Mouse (Mus musculus): ENCODE measurements around the gene Zfp799.

DNA sequence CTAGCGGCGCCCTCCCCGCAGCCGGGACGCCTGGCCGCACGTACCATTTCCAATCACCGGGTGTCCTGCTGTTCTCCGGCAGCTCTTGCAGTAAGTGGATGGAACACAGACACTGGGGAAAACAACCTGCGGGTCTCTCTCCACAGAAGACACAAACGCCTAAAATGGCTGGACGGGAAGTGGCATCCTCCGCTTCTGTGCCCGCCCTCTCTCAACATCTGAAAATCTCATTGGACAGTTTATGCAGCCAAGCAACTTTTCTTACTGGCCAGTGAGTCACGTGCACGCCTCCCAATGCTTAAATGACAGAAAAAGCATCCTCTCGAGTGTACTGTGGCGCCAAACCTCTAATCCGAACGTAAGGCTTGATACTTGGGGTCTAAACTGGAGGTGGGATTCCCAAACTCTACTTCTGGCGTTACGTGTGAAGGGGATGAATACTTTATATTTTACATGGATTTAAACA lies 41.9 kb downstream of the Zfp799 start, which contains the start of gene Zfp871:
- TF ChIP-seq POLR2A (IDR thresholded peaks at IDR 0.05; ENCODE audit: extremely low read depth, insufficient read depth, low read length): peak; percentile 70; the same call in 1 of the 2 replicates
- TF ChIP-seq CTCF (IDR thresholded peaks at IDR 0.05; ENCODE audit: low read depth, low read length): no peak
